Mouse (Mus musculus) ovary, postnatal 10 days (tissue): Measurements from ENCODE around the gene Hist1h2an.
A peak's percentile ranks its signal among the peaks of the same experiment; 100 is the strongest.
"Not testable (repeated sequence)": the region's sequence is repeated elsewhere in the genome, so short reads cannot be mapped to it uniquely, and the experiment has no call there.

Experiments
- DNase-seq: peaks from one replicate; pipeline ENCODE4 v3.0.0; 2022; ENCODE audit warnings: low spot score

Hist1h2an gene

DNA sequence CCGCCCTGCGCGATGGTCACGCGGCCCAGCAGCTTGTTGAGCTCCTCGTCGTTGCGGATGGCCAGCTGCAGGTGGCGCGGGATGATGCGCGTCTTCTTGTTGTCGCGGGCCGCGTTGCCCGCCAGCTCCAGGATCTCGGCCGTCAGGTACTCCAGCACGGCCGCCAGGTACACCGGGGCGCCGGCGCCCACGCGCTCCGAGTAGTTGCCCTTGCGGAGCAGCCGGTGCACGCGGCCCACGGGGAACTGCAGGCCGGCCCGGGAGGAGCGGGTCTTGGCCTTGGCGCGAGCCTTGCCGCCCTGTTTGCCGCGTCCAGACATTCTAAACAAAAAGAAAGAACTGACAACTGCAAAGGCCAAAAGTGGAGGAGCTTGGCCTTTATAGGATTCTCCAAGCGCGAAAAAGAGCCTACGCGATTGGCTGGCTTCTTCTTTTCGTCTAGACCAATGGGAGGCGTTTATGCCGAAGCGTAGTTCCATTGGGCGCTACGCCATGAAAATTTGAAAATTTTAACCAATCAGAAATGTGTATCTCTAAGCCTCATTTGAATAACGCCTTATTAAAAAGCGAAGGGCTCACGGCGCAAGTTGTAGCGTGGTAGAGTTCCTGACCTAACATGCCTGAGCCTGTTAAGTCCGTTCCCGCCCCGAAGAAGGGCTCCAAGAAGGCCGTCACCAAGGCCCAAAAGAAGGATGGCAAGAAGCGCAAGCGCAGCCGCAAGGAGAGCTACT, at the start of gene Hist1h2an, which contains the start of gene Hist1h2bp:
Gene Hist1h2an (minus strand): TSS at position 320 of the 731 bp plus-strand sequence.
Gene Hist1h2bp (plus strand): TSS at position 563 of the 731 bp plus-strand sequence.
- peak; percentile 78 for DNase-seq

DNA sequence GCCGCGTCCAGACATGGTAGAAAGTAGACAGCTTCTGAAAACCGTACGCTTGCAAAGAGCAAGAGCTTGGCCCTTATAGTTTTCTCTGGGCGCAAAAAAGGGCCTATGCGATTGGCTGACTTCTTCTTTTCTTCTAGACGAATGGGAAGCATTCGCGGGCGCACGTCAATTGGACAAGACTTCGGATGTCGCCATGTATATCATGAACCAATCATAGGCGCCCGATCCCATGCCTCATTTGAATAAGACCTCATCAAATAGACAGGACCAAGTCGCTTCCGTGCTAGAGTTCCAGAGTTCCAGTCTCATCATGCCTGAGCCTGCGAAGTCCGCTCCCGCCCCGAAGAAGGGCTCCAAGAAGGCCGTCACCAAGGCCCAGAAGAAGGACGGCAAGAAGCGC, 46.4 kb upstream of the Hist1h2an start, which contains the start of the genes Hist1h2ap and Hist1h2br:
Gene Hist1h2ap (minus strand): TSS at position 47 of the 400 bp plus-strand sequence.
Gene Hist1h2br (plus strand): TSS at position 283 of the 400 bp plus-strand sequence.
- not testable (repeated sequence) for DNase-seq

DNA sequence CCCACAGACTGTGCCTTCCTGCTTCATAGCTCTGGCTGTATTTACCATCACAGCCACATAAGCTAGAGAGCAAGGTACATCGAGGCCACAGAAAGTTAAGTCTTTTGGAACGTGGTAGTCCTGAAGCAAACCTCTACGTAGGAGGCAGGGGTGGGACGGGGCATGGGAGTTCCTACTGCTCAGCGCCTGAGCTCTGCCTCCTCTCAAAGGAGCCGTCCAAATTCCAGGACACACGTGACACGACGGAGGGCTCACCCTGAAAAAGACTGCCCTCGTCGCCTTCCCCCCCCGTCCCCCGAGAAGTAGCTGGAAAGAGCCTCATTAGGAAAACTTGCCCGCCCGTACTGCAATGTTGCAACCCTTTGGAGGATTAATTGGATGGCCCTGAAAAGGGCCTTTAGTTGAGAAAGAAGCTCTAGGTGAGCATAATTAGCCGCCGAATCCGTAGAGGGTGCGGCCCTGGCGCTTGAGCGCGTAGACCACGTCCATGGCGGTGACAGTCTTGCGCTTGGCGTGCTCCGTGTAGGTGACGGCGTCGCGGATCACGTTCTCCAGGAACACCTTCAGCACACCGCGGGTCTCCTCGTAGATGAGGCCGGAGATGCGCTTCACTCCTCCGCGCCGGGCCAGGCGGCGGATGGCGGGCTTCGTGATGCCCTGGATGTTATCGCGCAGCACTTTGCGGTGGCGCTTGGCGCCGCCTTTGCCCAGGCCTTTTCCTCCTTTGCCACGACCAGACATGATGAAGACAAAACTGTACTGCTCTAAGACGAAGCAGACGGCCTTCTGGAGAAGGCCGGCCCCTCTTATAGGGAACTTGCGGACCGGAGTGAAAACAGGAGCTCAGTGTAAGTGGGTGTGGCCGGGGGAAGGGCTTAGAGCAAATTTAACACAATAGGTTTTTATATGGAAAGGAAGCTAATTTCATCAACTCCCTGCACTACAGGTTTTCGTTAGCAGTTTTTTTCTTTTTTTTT, 44.7 kb upstream of the Hist1h2an start, which contains the start of gene Hist1h4n:
Gene Hist1h4n (minus strand): TSS at position 779 of the 977 bp plus-strand sequence.
- not testable (repeated sequence) for DNase-seq

DNA sequence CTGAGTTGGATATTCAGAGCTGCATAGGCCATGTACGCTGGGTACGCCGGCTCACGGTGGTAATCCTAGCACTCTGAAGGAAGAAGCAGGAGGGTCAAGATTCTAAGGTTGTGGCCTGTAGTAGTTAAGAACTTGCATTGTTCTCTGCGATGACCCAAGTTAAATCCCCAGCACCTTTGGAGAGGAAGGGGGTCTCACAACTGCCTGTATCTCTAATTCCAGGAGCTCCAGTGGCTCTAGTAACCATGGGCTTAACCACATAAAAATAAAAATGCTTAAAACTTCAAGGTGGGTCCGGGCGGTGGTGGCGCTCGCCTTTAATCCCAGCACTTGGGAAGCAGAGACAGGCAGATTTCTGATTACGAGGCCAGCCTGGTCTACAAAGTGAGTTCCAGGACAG, 43.3 kb upstream of the Hist1h2an start:
- DNase-seq: no peak

DNA sequence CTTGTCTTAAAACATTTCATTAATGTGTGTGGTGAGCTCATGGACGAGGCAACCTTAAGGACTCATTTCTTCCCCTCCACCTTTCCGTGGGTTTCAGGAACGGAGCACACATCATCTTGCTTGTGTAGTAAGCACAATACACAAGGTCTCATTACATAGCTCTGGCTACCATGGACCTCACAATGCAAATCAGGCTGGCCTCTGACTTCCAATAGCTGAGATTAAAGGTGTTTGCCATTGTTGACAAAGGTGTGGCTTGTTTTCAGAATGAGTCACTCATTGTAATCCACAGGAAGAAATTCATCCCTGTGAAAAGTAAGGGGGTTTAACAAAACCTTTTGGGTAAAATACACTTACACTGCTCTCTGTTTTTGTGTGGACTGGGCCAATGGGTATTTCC, 41.5 kb upstream of the Hist1h2an start:
- no peak for DNase-seq

DNA sequence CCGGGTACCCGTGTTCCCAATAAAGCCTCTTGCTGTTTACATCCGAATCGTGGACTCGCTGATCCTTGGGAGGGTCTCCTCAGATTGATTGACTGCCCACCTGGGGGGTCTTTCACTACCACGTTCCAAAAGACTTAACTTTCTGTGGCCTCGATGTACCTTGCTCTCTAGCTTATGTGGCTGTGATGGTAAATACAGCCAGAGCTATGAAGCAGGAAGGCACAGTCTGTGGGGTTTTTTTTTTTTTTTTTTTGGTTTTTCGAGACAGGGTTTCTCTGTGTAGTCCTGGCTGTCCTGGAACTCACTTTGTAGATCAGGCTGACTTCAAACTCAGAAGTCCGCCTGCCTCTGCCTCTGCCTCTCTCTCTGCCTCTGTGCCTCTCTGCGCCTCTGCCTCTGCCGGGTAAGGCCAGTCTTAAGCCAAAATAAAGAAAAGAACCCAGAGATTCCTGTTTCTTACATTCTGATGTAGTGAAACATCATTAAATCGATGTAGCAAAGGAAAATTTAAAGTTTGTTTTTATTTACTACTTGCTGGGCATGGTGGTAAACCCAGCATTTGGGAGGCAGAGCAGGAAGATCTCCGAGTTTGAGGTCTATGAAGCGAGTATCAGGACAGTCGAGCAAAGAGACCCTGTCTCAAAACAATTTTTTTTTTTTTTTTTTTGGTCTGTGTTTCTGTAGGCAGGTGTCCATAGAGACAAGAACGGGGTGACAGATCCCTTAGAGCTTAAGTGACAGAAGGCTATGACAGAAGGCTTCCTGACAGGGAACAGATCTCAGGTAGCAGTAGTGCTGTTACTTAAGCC, 33.3 kb upstream of the Hist1h2an start:
- DNase-seq: not testable (repeated sequence)

DNA sequence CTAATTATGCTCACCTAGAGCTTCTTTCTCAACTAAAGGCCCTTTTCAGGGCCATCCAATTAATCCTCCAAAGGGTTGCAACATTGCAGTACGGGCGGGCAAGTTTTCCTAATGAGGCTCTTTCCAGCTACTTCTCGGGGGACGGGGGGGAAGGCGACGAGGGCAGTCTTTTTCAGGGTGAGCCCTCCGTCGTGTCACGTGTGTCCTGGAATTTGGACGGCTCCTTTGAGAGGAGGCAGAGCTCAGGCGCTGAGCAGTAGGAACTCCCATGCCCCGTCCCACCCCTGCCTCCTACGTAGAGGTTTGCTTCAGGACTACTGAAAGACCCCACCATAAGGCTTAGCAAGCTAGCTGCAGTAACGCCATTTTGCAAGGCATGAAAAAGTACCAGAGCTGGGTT, 25.1 kb upstream of the Hist1h2an start:
- DNase-seq: not testable (repeated sequence)

DNA sequence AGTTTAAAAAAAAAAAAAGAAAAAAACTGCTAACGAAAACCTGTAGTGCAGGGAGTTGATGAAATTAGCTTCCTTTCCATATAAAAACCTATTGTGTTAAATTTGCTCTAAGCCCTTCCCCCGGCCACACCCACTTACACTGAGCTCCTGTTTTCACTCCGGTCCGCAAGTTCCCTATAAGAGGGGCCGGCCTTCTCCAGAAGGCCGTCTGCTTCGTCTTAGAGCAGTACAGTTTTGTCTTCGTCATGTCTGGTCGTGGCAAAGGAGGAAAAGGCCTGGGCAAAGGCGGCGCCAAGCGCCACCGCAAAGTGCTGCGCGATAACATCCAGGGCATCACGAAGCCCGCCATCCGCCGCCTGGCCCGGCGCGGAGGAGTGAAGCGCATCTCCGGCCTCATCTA, 24.5 kb upstream of the Hist1h2an start, which contains the start of gene Hist1h4m:
Gene Hist1h4m (plus strand): TSS at position 208 of the 400 bp plus-strand sequence.
- not testable (repeated sequence) for DNase-seq

DNA sequence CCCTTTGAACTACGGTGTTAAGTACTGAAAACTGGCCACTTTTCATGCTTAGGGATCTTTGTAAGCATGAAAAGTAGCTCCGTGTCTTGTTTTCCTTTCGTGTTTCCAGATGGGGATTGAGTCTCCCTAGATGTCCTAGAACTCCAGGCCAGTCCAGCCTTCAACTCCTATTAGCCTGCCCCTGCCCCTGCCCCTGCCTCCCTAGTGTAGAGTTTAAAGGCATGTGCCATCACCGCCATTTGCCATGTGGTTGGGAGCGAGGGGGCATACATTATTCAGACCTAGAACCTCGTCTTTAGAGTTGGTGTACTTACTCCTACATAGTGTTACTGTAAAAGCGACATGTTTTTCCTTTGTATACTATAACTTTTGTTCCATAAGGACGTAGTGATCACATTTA, 24.1 kb upstream of the Hist1h2an start:
- not testable (repeated sequence) for DNase-seq

DNA sequence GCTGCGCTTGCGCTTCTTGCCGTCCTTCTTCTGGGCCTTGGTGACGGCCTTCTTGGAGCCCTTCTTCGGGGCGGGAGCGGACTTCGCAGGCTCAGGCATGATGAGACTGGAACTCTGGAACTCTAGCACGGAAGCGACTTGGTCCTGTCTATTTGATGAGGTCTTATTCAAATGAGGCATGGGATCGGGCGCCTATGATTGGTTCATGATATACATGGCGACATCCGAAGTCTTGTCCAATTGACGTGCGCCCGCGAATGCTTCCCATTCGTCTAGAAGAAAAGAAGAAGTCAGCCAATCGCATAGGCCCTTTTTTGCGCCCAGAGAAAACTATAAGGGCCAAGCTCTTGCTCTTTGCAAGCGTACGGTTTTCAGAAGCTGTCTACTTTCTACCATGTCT, 23.1 kb upstream of the Hist1h2an start, which contains the start of the genes Hist1h2bq and Hist1h2ao:
Gene Hist1h2bq (minus strand): TSS at position 125 of the 400 bp plus-strand sequence.
Gene Hist1h2ao (plus strand): TSS at position 393 of the 400 bp plus-strand sequence.
- DNase-seq: not testable (repeated sequence)

DNA sequence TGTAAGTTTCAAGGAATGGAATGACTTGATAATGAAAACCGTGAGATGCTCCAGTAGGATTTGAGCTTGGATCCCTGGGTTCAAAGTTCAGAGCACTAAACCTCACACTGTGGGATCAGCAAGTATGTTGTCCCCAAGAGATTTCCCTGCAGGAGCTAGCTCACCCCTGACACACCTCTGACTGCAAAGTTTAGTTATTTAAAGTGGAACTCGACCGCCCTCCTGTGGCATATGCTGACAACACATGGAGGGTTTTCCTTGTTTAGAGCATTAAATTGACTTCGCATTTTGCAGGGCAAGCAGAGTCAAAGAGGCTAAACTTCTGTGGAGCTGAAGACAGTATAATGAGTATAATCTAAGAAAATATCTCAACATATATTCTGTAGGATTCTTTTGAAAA, 16.0 kb upstream of the Hist1h2an start:
- DNase-seq: not testable (repeated sequence)

DNA sequence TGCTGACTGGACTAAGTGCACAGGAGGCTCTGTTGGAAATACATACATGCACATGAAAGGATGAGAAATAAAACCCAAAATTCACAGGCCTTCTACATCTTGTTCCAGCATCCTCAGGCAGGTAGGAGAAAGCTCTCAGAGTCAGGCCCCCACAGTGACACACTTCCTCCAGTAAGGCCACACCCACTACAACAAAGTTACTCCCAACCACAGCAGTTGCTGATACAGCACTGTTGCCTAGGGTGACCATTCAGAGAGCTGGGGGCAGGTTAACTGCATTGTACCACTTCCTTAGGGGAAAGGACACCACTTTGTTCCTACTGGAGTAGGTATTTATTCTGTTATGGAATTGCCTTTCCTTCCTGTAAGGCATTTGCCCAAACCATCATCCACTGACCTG, 10.1 kb upstream of the Hist1h2an start:
- not testable (repeated sequence) for DNase-seq

DNA sequence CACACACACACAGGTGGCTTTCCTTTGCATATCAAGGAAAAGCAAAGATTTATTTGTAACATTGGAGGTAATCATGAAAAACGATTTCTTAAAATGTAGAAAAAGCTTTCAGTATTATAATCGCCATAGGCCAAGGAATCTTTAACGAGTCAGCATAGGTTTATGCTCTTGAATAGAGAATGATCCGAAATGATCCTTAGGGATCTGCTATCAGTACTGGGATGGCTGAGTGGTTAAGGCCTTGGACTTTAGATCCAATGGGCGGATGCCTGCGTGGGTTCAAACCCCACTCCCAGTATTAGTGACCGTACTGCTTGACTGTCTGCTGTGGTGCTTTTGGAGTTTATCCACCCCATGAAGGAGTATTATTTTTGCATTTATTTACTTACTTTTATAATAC, 8.6 kb upstream of the Hist1h2an start:
- no peak for DNase-seq

DNA sequence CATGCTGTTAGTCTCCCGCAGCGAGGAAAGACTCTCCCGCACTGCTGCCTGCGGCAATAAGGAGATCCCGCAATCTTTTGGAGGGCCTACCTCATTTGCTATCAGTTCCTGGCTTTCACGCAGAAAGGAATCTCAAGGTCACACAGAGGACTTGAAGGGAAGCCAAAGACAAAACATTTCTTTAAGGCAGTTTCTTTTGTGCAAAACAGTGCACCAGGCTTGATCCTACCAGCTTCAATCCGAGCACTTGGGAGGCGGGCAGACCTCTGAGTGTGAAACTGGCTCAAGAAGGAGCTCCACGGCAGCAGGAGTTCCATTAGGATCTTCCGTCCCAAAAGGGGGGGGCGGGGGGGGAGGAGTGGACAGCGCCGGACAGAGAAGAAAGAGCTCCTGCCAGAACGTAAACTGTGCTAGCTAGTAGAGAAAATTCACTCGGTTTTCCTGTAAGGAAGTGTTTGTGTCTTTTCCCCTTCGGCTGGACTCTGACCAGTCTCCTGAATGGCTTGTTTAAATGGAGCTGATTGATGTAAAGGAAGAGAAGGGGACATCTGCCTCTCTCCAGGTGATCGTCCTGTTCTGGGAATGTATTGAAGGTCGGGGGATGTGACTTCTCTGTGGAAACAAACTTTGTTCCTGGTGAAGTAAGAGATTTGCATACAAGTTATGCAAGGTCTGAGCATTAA, 3.7 kb upstream of the Hist1h2an start:
- no peak for DNase-seq

DNA sequence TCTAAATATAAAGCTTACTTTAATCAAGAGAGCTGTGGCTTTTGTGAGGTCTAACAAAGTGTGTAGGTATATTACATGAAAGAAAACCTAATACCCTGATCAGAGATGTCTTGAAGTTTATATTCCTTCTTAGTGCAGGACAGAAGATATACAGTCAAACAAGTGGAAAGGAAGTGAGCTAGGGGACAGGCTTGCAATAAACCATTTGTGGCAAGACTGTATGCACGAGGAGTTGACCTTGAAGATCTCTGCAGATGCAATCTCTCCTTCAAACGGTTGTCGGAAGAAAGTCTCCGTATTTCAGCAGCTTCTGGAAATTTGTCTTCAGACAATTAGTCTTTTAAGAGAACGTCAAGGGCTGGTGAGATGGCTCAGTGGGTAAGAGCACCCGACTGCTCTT, 2.9 kb upstream of the Hist1h2an start:
- no peak for DNase-seq

DNA sequence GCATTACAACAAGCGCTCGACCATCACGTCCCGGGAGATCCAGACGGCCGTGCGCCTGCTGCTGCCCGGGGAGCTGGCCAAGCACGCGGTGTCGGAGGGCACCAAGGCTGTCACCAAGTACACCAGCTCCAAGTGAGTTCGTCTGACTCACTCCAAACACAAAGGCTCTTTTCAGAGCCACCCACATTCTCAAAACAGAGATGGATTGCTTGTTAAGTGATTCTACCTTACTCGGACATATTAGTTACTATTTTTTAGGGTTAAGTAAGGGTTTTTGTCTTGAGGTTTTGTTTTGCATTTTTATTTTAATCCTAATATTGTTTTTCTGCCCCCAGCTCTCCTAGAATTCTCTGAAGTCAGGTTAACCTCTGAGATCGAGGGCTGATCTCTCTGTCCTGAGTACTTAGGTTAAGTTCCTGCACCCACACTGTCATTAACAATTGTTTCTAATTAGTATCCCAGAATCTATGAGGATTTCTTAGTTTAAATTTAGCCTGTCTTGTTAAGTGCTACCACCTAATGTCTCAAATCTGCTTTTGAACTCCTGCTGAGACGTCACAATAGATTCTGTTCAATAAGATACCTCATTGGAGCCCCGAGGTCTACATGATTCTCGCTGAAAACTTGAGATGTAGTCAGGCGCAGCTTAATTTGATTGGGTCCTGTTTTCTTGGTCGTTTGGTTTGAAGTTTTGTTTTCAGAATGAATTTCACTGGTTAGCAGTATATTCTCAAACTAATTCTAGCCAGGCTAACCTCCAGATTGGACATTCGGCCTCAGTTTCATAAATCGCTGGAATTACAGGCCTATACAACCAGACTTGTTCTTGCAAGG, 959 bp upstream of the Hist1h2an start:
- no peak for DNase-seq

DNA sequence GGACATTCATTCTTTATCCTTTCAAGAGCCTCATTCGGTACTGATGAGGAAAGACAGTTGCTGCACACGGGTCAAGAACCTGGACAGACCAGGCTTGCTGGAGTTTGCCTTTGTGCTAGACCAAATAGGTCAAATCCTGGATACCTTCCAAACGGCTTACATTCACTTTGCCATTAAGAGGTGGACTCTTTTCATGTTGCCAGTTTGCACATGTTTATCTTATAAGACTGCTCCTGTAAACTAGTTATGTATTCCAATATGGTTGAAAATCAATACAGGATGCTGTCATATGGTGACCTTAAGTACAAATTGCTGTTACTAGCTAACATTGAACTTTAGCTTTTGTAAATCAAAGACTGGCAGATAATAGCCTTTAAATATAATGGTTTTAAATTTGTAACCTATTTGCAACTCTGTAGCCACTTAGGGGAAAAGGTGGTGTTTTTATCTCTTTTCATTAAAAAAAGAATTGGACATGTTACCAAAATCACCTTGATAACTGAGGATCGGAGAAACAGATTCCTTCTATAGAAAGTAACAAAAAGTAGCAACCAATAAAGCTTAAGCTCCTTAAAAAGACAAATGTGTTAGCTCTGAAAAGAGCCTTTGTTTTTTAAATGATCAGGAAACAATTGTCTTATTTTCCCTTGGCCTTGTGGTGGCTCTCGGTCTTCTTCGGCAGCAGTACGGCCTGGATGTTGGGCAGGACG, 674 bp downstream of the Hist1h2an start:
- DNase-seq: no peak

DNA sequence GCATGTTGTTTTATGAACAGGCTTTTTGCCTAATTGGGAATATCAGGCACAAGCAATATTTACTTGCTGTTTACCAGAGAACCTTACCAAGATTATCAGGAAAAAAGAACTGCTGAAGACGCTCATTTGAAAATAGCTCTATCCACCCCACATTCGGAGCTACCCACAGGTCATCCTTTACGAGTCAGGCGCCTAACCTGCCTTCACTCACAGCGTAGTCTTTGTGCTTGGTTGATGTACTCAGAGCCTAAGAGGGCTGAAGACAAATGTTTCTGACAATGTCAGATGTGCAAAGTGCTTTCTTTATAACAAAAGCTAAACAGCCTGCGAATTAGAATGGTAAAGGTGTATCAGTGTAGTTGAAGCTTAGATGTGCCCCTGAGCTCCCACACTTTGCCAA, 2.7 kb downstream of the Hist1h2an start:
- no peak for DNase-seq

DNA sequence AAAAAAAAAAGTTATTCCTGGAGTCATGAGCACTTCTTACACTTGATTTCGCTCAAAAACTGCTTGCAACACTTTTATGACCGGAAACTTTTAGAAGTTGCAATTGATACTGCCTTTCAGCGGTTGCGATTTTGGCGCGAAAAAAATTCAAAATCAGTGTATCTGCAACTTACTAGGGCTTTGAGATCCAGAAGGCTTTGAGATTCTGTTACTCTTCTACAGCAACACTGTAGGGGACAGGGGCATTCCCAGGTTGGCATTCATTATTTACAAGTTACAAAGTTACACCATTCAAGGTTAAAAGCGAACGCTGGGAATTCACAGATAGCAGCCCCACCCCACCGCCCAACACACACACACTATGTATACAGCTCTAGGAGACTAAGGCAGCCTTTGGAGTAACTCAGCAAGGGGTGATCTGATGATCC, 3.3 kb downstream of the Hist1h2an start:
- no peak for DNase-seq
